Comparison of ENCODE assay signal across 13 mouse cellular contexts in the genomic region with DNA sequence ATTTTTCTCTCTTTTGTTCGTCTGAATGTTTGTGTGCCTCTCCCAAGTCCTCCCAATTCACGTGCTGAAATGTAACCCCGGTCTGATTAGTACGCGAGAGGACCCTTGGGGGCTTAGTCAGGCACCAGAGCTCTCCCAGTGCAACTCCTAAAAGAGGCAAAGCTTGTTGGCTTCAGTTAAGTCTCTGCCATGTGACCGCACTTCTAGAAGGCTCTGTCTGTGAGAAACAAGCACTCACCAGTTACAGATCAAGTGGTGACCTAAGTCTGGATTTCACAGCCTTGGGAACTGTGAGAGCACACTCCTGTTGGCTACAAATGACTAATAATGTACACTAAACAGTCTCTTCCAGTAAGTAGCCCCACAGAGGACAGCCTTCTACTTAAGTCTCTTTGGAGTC.
"Had no signal": no experiment of that assay in that cellular context is flagged by ENCODE, and none has a peak within 500 bp of the region (broad histone marks: within the 10 kb centered on the region; RNA-seq: fewer than 3 reads in every experiment).

No protein-coding gene starts in this region.

- H3K4me3 ChIP-seq: limb, embryonic 15.5 days; liver, embryonic 12.5 days; midbrain, embryonic 10.5 days; neural tube, embryonic 13.5 days had no signal

- H3K36me3 ChIP-seq: limb, embryonic 15.5 days; liver, embryonic 12.5 days; midbrain, embryonic 10.5 days; neural tube, embryonic 13.5 days had no signal

- H3K4me1 ChIP-seq: limb, embryonic 15.5 days; liver, embryonic 12.5 days; midbrain, embryonic 10.5 days; neural tube, embryonic 13.5 days had no signal

- H3K9me3 ChIP-seq: limb, embryonic 15.5 days; liver, embryonic 12.5 days; midbrain, embryonic 10.5 days; neural tube, embryonic 13.5 days had no signal

- ATAC-seq: liver, embryonic 12.5 days had no signal

- H3K4me2 ChIP-seq: limb, embryonic 15.5 days; liver, embryonic 12.5 days; neural tube, embryonic 13.5 days had no signal

- H3K27me3 ChIP-seq: limb, embryonic 15.5 days; neural tube, embryonic 13.5 days had no signal

- DNase-seq: kidney, adult 8-10 months; kidney, postnatal 36 days; layer of hippocampus, adult 9-11 months; layer of hippocampus, postnatal 36 days; midbrain, embryonic 14.5 days; retina, postnatal 1 day; right cerebral cortex, postnatal 14 days; thymus, postnatal 4 days had no signal

- H3K27ac ChIP-seq: limb, embryonic 15.5 days; liver, embryonic 12.5 days; midbrain, embryonic 10.5 days; neural tube, embryonic 13.5 days; stomach, postnatal 0 days had no signal

- H3K9ac ChIP-seq: limb, embryonic 15.5 days; liver, embryonic 12.5 days; neural tube, embryonic 13.5 days had no signal
